Mouse (Mus musculus) layer of hippocampus, postnatal 10 days (tissue): ENCODE measurements around the gene Swap70. TPM values are rescaled to one million over a fixed set of nuclear protein-coding genes. Genes with fewer than 3 reads are reported as not detected.

Experiments used
- DNase-seq, 2 experiments: peaks; one replicate each; pipeline ENCODE4 v3.0.0; 2021; ENCODE audit warnings: low spot score in 2 of 2
- total RNA-seq, 2 experiments: library from RNA; stranded (reverse); gene quantifications; 2 replicates each; pipeline ENCODE4 v1.2.3; 2021

The Swap70 gene
- total RNA-seq, 2 experiments from 2014 or later = 13.7 to 15.1 TPM

GRCm38 (mm10) chr7:110298739-110299410, 77.4 kb downstream of the Swap70 start:
- DNase-seq = no peak

GRCm38 (mm10) chr7:110302886-110303285, 81.4 kb downstream of the Swap70 start:
- no peak for DNase-seq

GRCm38 (mm10) chr7:110305486-110305885, 84.0 kb downstream of the Swap70 start:
- no peak for DNase-seq

GRCm38 (mm10) chr7:110306281-110306680, 84.8 kb downstream of the Swap70 start:
- DNase-seq = no peak

- no peak for DNase-seq
These were observed 86.2 kb downstream of the Swap70 start for GRCm38 (mm10) chr7:110307741-110308140.

- DNase-seq = no peak
These were observed 87.7 kb downstream of the Swap70 start for GRCm38 (mm10) chr7:110309246-110309645.

GRCm38 (mm10) chr7:110313392-110314055, 92.0 kb downstream of the Swap70 start:
- DNase-seq = no peak

- DNase-seq = no peak
These were observed 92.9 kb downstream of the Swap70 start for GRCm38 (mm10) chr7:110314401-110314890.

GRCm38 (mm10) chr7:110315352-110315751, 93.8 kb downstream of the Swap70 start:
- no peak for DNase-seq

GRCm38 (mm10) chr7:110317412-110317811, 95.9 kb downstream of the Swap70 start:
- DNase-seq = no peak

GRCm38 (mm10) chr7:110318971-110319519, 97.5 kb downstream of the Swap70 start:
- no peak for DNase-seq

GRCm38 (mm10) chr7:110321106-110321505, 99.6 kb downstream of the Swap70 start:
- no peak for DNase-seq

GRCm38 (mm10) chr7:110324852-110325251, 103.3 kb downstream of the Swap70 start:
- DNase-seq = no peak

- DNase-seq = no peak
These were observed 104.0 kb downstream of the Swap70 start for GRCm38 (mm10) chr7:110325381-110326110.

Other genes starting within 250 kb of the Swap70 start
- 10 to 100 TPM; 52.4 to 61.5 TPM for gene Tmem41b, start 234.8 kb upstream of the Swap70 start, total RNA-seq
- gene Ipo7, start 203.4 kb upstream of the Swap70 start, total RNA-seq = 10 to 100 TPM; 89.6 to 89.8 TPM
- gene Zfp143, start 160.5 kb upstream of the Swap70 start, total RNA-seq = 1 to 10 TPM; 9.0 to 9.6 TPM
- gene Wee1, start 99.7 kb upstream of the Swap70 start, total RNA-seq = 1 to 10 TPM; 8.4 to 8.5 TPM